Mouse (Mus musculus) cortical plate, adult 2 months (tissue): ENCODE measurements around the gene Gpr176. TPM values are rescaled to one million over a fixed set of nuclear protein-coding genes. Genes with fewer than 3 reads are reported as not detected.
"Not testable (repeated sequence)": the region's sequence is repeated elsewhere in the genome, so short reads cannot be mapped to it uniquely, and the experiment has no call there.

ENCODE experiments used
- H3K27ac ChIP-seq: fragments of 200-500 bp; 2 replicates; pipeline ENCODE4 v1.5.1; 2012; ENCODE audit warnings: low read length, control low read depth, inconsistent platforms; ENCODE audit not compliant: insufficient read depth
- H3K4me1 ChIP-seq: fragments of 200-500 bp; 2 replicates; pipeline ENCODE4 v1.6.1; 2011; ENCODE audit warnings: low read length; ENCODE audit not compliant: control insufficient read depth, insufficient read depth
- H3K4me3 ChIP-seq: fragments of 200-500 bp; 2 replicates; pipeline ENCODE4 v1.5.1; 2011; ENCODE audit warnings: mild to moderate bottlenecking, low read length, control low read depth; ENCODE audit not compliant: insufficient read depth
- CTCF ChIP-seq: fragments of 200-500 bp; IDR thresholded peaks from 2 replicates; pipeline ENCODE4 v1.5.1; 2011; ENCODE audit warnings: mild to moderate bottlenecking, control low read depth, low read length; ENCODE audit not compliant: insufficient read depth; ENCODE audit errors: extremely low read depth
- POLR2A ChIP-seq: fragments of 200-500 bp; IDR thresholded peaks from 2 replicates; pipeline ENCODE4 v1.6.1; 2011; ENCODE audit warnings: mild to moderate bottlenecking, low read length, control low read depth; ENCODE audit not compliant: insufficient read depth; ENCODE audit errors: extremely low read depth
- polyA plus RNA-seq: library from polyadenylated mRNA; depleted of rRNA; stranded (reverse); fragments of >200 nt; gene quantifications from 2 replicates; pipeline ENCODE4 v1.2.3, GENCODE M21; 2012

Gpr176 gene
- polyA plus RNA-seq, 1 experiment, result 4.1 TPM

- Histone ChIP-seq H3K4me3 (no peak overlapping the region), H3K27ac (no peak overlapping the region), H3K4me1 (no peaks in the 10 kb centered on the region)
- TF ChIP-seq POLR2A (no peak), CTCF (no peak)
Measured at GRCm38 (mm10) chr2:118306522-118306895, 66.7 kb downstream of the Gpr176 start.

- H3K4me3 ChIP-seq, result no peak overlapping the region
- no peak for TF ChIP-seq POLR2A
- no peak for TF ChIP-seq CTCF
- H3K4me1 ChIP-seq, result no peaks in the 10 kb centered on the region
- H3K27ac ChIP-seq, result no peak overlapping the region
Measured at GRCm38 (mm10) chr2:118305827-118306521, 67.2 kb downstream of the Gpr176 start.

- H3K4me3 ChIP-seq, result no peak overlapping the region
- no peak for TF ChIP-seq CTCF
- no peak for TF ChIP-seq POLR2A
Measured at GRCm38 (mm10) chr2:118303456-118303855, 69.8 kb downstream of the Gpr176 start.

GRCm38 (mm10) chr2:118301656-118302055 lies 71.6 kb downstream of the Gpr176 start:
- H3K4me3 ChIP-seq, result no peak overlapping the region
- H3K4me1 ChIP-seq, result no peaks in the 10 kb centered on the region
- H3K27ac ChIP-seq, result no peak overlapping the region
- TF ChIP-seq CTCF, result no peak
- TF ChIP-seq POLR2A, result no peak

More at GRCm38 (mm10) chr2:118303456-118303855, 69.8 kb downstream of the Gpr176 start:
- Histone ChIP-seq H3K27ac (no peak overlapping the region), H3K4me1 (no peaks in the 10 kb centered on the region)

- no peak overlapping the region for H3K27ac ChIP-seq
Measured at GRCm38 (mm10) chr2:118301041-118301545, 72.1 kb downstream of the Gpr176 start.

GRCm38 (mm10) chr2:118299981-118300380 lies 73.2 kb downstream of the Gpr176 start:
- no peak for TF ChIP-seq CTCF
- no peak for TF ChIP-seq POLR2A
- H3K4me3 ChIP-seq, result no peak overlapping the region
- no peak overlapping the region for H3K27ac ChIP-seq
- no peaks in the 10 kb centered on the region for H3K4me1 ChIP-seq

More at GRCm38 (mm10) chr2:118301041-118301545, 72.1 kb downstream of the Gpr176 start:
- Histone ChIP-seq H3K4me3 (no peak overlapping the region), H3K4me1 (no peaks in the 10 kb centered on the region)
- no peak for TF ChIP-seq CTCF
- TF ChIP-seq POLR2A, result no peak

- Histone ChIP-seq H3K27ac (no peak overlapping the region), H3K4me3 (no peak overlapping the region), H3K4me1 (no peaks in the 10 kb centered on the region; the same call in 1 of the 2 replicates)
- TF ChIP-seq POLR2A (no peak), CTCF (no peak)
Measured at GRCm38 (mm10) chr2:118298601-118299000, 74.6 kb downstream of the Gpr176 start.

GRCm38 (mm10) chr2:118297966-118298365 lies 75.3 kb downstream of the Gpr176 start:
- TF ChIP-seq POLR2A (no peak), CTCF (no peak)
- Histone ChIP-seq H3K4me1 (no peaks in the 10 kb centered on the region; the same call in 1 of the 2 replicates), H3K27ac (no peak overlapping the region), H3K4me3 (no peak overlapping the region)

- no peak for TF ChIP-seq CTCF
- no peak for TF ChIP-seq POLR2A
- H3K4me1 ChIP-seq, result no peaks in the 10 kb centered on the region; the same call in 1 of the 2 replicates
- H3K27ac ChIP-seq, result no peak overlapping the region
- no peak overlapping the region for H3K4me3 ChIP-seq
Measured at GRCm38 (mm10) chr2:118295505-118295904, 77.7 kb downstream of the Gpr176 start.

- no peak overlapping the region for H3K27ac ChIP-seq
- no peak for TF ChIP-seq CTCF
- no peak for TF ChIP-seq POLR2A
Measured at GRCm38 (mm10) chr2:118293583-118293982, 79.6 kb downstream of the Gpr176 start.

GRCm38 (mm10) chr2:118289066-118289460 lies 84.2 kb downstream of the Gpr176 start:
- H3K27ac ChIP-seq, H3K4me3 ChIP-seq, H3K4me1 ChIP-seq: not testable (repeated sequence)

More at GRCm38 (mm10) chr2:118293583-118293982, 79.6 kb downstream of the Gpr176 start:
- Histone ChIP-seq H3K4me3 (no peak overlapping the region), H3K4me1 (no peaks in the 10 kb centered on the region; the same call in 1 of the 2 replicates)
